In the genomic region with DNA sequence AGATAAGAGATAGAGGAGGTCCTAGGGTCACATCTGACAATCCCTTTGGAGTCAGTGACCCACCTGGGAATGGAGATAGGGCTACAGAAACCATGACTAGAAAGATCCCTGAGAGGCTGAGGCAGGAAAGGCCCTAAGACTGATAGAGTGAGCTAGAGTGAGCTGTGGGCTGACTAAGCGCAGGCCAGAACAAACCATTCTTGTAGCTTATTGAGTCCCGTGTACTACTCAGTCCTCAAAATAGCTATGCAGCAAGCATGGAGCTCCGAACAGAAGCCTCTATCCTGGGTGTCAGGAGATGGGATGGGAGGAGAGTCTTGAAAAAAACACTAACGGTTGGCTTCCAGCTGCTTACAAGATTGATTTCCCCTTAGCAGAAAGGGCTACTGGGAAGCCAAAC, we compare ENCODE assay signal across 16 mouse cellular contexts.
"Had no signal": no experiment of that assay in that cellular context is flagged by ENCODE, and none has a peak within 500 bp of the region (broad histone marks: within the 10 kb centered on the region; RNA-seq: fewer than 3 reads in every experiment).

No protein-coding gene starts in this region.

- H3K4me3 ChIP-seq: neural tube, embryonic 13.5 days; neural tube, embryonic 15.5 days; stomach, embryonic 15.5 days had no signal

- H3K27me3 ChIP-seq: neural tube, embryonic 13.5 days; neural tube, embryonic 15.5 days; stomach, embryonic 15.5 days had no signal

- H3K9me3 ChIP-seq: neural tube, embryonic 13.5 days; neural tube, embryonic 15.5 days; stomach, embryonic 15.5 days had no signal

- H3K9ac ChIP-seq: neural tube, embryonic 13.5 days; neural tube, embryonic 15.5 days; stomach, embryonic 15.5 days had no signal

- H3K4me2 ChIP-seq: neural tube, embryonic 13.5 days; neural tube, embryonic 15.5 days; stomach, embryonic 15.5 days had no signal

- H3K27ac ChIP-seq: neural tube, embryonic 13.5 days; neural tube, embryonic 15.5 days; stomach, embryonic 15.5 days; stomach, postnatal 0 days had no signal

- H3K36me3 ChIP-seq: neural tube, embryonic 13.5 days; neural tube, embryonic 15.5 days; stomach, embryonic 15.5 days had no signal

- DNase-seq: retina, postnatal 1 day; right cerebral cortex, adult 18-20 months; right cerebral cortex, postnatal 14 days; right cerebral cortex, postnatal 25 days; right cerebral cortex, postnatal 4 days; spleen, adult 18-20 months; thymus, adult 18-20 months; thymus, adult 2 months; thymus, postnatal 14 days; thymus, postnatal 25 days; thymus, postnatal 36 days; thymus, postnatal 4 days had no signal
